Mouse (Mus musculus) forebrain, embryonic 15.5 days (tissue): Measurements from ENCODE around the gene Cab39. TPM values are rescaled to one million over a fixed set of nuclear protein-coding genes. Genes with fewer than 3 reads are reported as not detected.
A peak's percentile ranks its signal among the peaks of the same experiment; 100 is the strongest.

ENCODE experiments used
- ATAC-seq: fragments of 200-750 bp; cut with Nextera tagmentation; replicated peaks from 2 replicates; pipeline ENCODE4 v1.8.0; 2017; ENCODE audit warnings: mild to moderate bottlenecking, moderate TSS enrichment, moderate library complexity
- H3K27ac ChIP-seq: fragments of 300-500 bp; sonication (generic); replicated peaks from 2 replicates; pipeline ENCODE4 v1.5.1; 2015; ENCODE audit warnings: mild to moderate bottlenecking, inconsistent platforms
- H3K27me3 ChIP-seq: fragments of 300-500 bp; sonication (generic); 2 replicates; pipeline ENCODE4 v1.6.1; 2015; ENCODE audit warnings: inconsistent platforms
- H3K36me3 ChIP-seq: fragments of 300-500 bp; sonication (generic); 2 replicates; pipeline ENCODE4 v1.6.1; 2015; ENCODE audit warnings: mild to moderate bottlenecking, inconsistent platforms
- H3K4me1 ChIP-seq: fragments of 300-500 bp; sonication (generic); 2 replicates; pipeline ENCODE4 v1.6.1; 2015; ENCODE audit warnings: inconsistent platforms
- H3K4me2 ChIP-seq: fragments of 300-500 bp; sonication (generic); replicated peaks from 2 replicates; pipeline ENCODE4 v1.6.1; 2015; ENCODE audit warnings: mild to moderate bottlenecking, inconsistent platforms
- H3K4me3 ChIP-seq: fragments of 300-500 bp; sonication (generic); 2 replicates; pipeline ENCODE4 v1.5.1; 2015; ENCODE audit warnings: mild to moderate bottlenecking, inconsistent platforms
- H3K9ac ChIP-seq: fragments of 300-500 bp; sonication (generic); replicated peaks from 2 replicates; pipeline ENCODE4 v1.6.1; 2015; ENCODE audit warnings: mild to moderate bottlenecking, inconsistent platforms
- H3K9me3 ChIP-seq: fragments of 300-500 bp; sonication (generic); 2 replicates; pipeline ENCODE4 v1.6.1; 2016; ENCODE audit warnings: inconsistent platforms
- WGBS: fragments of 180-500 bp; shearing (Covaris S2); methylation state at CpG from one replicate; pipeline ENCODE4 v1.1.7; 2015; ENCODE audit warnings: mixed read lengths; 5-methylcytosine and 5-hydroxymethylcytosine counted together
- polyA plus RNA-seq: library from polyadenylated mRNA; unstranded; fragments of >200 nt; fragmentation: Nextera tagmentation; extraction: Ambion mirVana; gene quantifications from 2 replicates; pipeline ENCODE4 v1.2.1, GENCODE M21; 2015

The Cab39 gene
- polyA plus RNA-seq, 1 experiment from 2014 or later, result 53.2 TPM

GRCm38 (mm10) chr1:85827166-85827565 is 33.9 kb downstream of the Cab39 start:
- H3K4me2 ChIP-seq, result no peak overlapping the region
- no peaks in the 10 kb centered on the region for H3K9me3 ChIP-seq
- peaks cover 10% of the 10 kb centered on the region; the same call in 1 of the 2 replicates for H3K36me3 ChIP-seq
- 85% methylated on average over 5 of the region's 5 CpGs for WGBS
- no peak overlapping the region for H3K27ac ChIP-seq
- H3K27me3 ChIP-seq, result no peaks in the 10 kb centered on the region
- no peaks in the 10 kb centered on the region for H3K4me1 ChIP-seq
- no peak overlapping the region for H3K4me3 ChIP-seq
- no peak overlapping the region for H3K9ac ChIP-seq
- ATAC-seq, result no peak

- no peaks in the 10 kb centered on the region for H3K9me3 ChIP-seq
- H3K4me1 ChIP-seq, result no peaks in the 10 kb centered on the region
- no peak overlapping the region for H3K9ac ChIP-seq
- ATAC-seq, result no peak
- H3K4me3 ChIP-seq, result no peak overlapping the region
- H3K27ac ChIP-seq, result no peak overlapping the region
- H3K36me3 ChIP-seq, result peaks cover 4% of the 10 kb centered on the region; the same call in 1 of the 2 replicates
- 94% methylated on average over 1 of the region's 1 CpGs for WGBS
- no peak overlapping the region for H3K4me2 ChIP-seq
- no peaks in the 10 kb centered on the region for H3K27me3 ChIP-seq
Observed at GRCm38 (mm10) chr1:85829016-85829415, 35.8 kb downstream of the Cab39 start.

GRCm38 (mm10) chr1:85838056-85838455 is 44.8 kb downstream of the Cab39 start:
- ATAC-seq, result no peak
- Histone ChIP-seq H3K9ac (no peak overlapping the region), H3K9me3 (no peaks in the 10 kb centered on the region), H3K4me1 (no peaks in the 10 kb centered on the region), H3K4me3 (no peak overlapping the region), H3K27ac (no peak overlapping the region), H3K36me3 (peaks cover 8% of the 10 kb centered on the region), H3K4me2 (no peak overlapping the region), H3K27me3 (no peaks in the 10 kb centered on the region)
- WGBS, result 82% methylated on average over 4 of the region's 4 CpGs

- H3K27ac ChIP-seq, result no peak overlapping the region
- no peaks in the 10 kb centered on the region for H3K9me3 ChIP-seq
- no peak overlapping the region for H3K9ac ChIP-seq
- no peak overlapping the region for H3K4me3 ChIP-seq
- no peak overlapping the region for H3K4me2 ChIP-seq
- no peaks in the 10 kb centered on the region for H3K4me1 ChIP-seq
- H3K36me3 ChIP-seq, result peaks cover 15% of the 10 kb centered on the region
- 81% methylated on average over 3 of the region's 3 CpGs for WGBS
- ATAC-seq, result no peak
- H3K27me3 ChIP-seq, result no peaks in the 10 kb centered on the region
Observed at GRCm38 (mm10) chr1:85839356-85839755, 46.1 kb downstream of the Cab39 start.

GRCm38 (mm10) chr1:85839790-85840189 is 46.5 kb downstream of the Cab39 start:
- Histone ChIP-seq H3K4me1 (no peaks in the 10 kb centered on the region), H3K27ac (no peak overlapping the region), H3K4me3 (no peak overlapping the region), H3K4me2 (no peak overlapping the region), H3K27me3 (no peaks in the 10 kb centered on the region), H3K9ac (no peak overlapping the region), H3K9me3 (no peaks in the 10 kb centered on the region), H3K36me3 (peaks cover 15% of the 10 kb centered on the region)
- no peak for ATAC-seq
- WGBS, result 83% methylated on average over 1 of the region's 1 CpGs

GRCm38 (mm10) chr1:85840421-85840820 is 47.2 kb downstream of the Cab39 start:
- Histone ChIP-seq H3K27me3 (no peaks in the 10 kb centered on the region), H3K9me3 (no peaks in the 10 kb centered on the region), H3K4me3 (no peak overlapping the region), H3K27ac (no peak overlapping the region), H3K9ac (no peak overlapping the region), H3K4me1 (no peaks in the 10 kb centered on the region), H3K36me3 (peaks cover 15% of the 10 kb centered on the region), H3K4me2 (no peak overlapping the region)
- no peak for ATAC-seq
- 94% methylated on average over 4 of the region's 4 CpGs for WGBS

- no peaks in the 10 kb centered on the region for H3K27me3 ChIP-seq
- H3K27ac ChIP-seq, result no peak overlapping the region
- peaks cover 21% of the 10 kb centered on the region for H3K36me3 ChIP-seq
- no peak for ATAC-seq
- no peak overlapping the region for H3K4me3 ChIP-seq
- H3K4me2 ChIP-seq, result no peak overlapping the region
- no peak overlapping the region for H3K9ac ChIP-seq
- no peaks in the 10 kb centered on the region for H3K4me1 ChIP-seq
- no peaks in the 10 kb centered on the region for H3K9me3 ChIP-seq
Observed at GRCm38 (mm10) chr1:85842251-85842650, 49.0 kb downstream of the Cab39 start.

- no peak overlapping the region for H3K4me2 ChIP-seq
- peaks cover 27% of the 10 kb centered on the region for H3K36me3 ChIP-seq
- no peaks in the 10 kb centered on the region for H3K9me3 ChIP-seq
- 97% methylated on average over 4 of the region's 4 CpGs for WGBS
- H3K9ac ChIP-seq, result no peak overlapping the region
- H3K27me3 ChIP-seq, result no peaks in the 10 kb centered on the region
- H3K4me1 ChIP-seq, result no peaks in the 10 kb centered on the region
- no peak overlapping the region for H3K4me3 ChIP-seq
- no peak overlapping the region for H3K27ac ChIP-seq
- no peak for ATAC-seq
Observed at GRCm38 (mm10) chr1:85843291-85843863, 50.1 kb downstream of the Cab39 start.

- no peak for ATAC-seq
- no peaks in the 10 kb centered on the region for H3K9me3 ChIP-seq
- no peak overlapping the region for H3K4me3 ChIP-seq
- 90% methylated on average over 6 of the region's 6 CpGs for WGBS
- peaks cover 39% of the 10 kb centered on the region for H3K36me3 ChIP-seq
- H3K27ac ChIP-seq, result no peak overlapping the region
- H3K9ac ChIP-seq, result no peak overlapping the region
- no peak overlapping the region for H3K4me2 ChIP-seq
- no peaks in the 10 kb centered on the region for H3K27me3 ChIP-seq
- H3K4me1 ChIP-seq, result no peaks in the 10 kb centered on the region
Observed at GRCm38 (mm10) chr1:85844981-85845380, 51.7 kb downstream of the Cab39 start.

GRCm38 (mm10) chr1:85845476-85845875 is 52.2 kb downstream of the Cab39 start:
- H3K4me1 ChIP-seq, result no peaks in the 10 kb centered on the region
- no peak for ATAC-seq
- WGBS, result 81% methylated on average over 3 of the region's 3 CpGs
- H3K9me3 ChIP-seq, result no peaks in the 10 kb centered on the region
- no peak overlapping the region for H3K4me2 ChIP-seq
- H3K27me3 ChIP-seq, result no peaks in the 10 kb centered on the region
- peaks cover 39% of the 10 kb centered on the region for H3K36me3 ChIP-seq
- H3K27ac ChIP-seq, result no peak overlapping the region
- H3K9ac ChIP-seq, result no peak overlapping the region
- H3K4me3 ChIP-seq, result no peak overlapping the region

- H3K4me3 ChIP-seq, result no peak overlapping the region
- no peak overlapping the region for H3K9ac ChIP-seq
- H3K27ac ChIP-seq, result no peak overlapping the region
- no peaks in the 10 kb centered on the region for H3K4me1 ChIP-seq
- no peaks in the 10 kb centered on the region for H3K9me3 ChIP-seq
- peaks cover 34% of the 10 kb centered on the region for H3K36me3 ChIP-seq
- no peak for ATAC-seq
- H3K27me3 ChIP-seq, result no peaks in the 10 kb centered on the region
- WGBS, result 86% methylated on average over 14 of the region's 14 CpGs
- no peak overlapping the region for H3K4me2 ChIP-seq
Observed at GRCm38 (mm10) chr1:85849016-85849415, 55.8 kb downstream of the Cab39 start.

GRCm38 (mm10) chr1:85850851-85851250 is 57.6 kb downstream of the Cab39 start:
- no peak for ATAC-seq
- H3K4me3 ChIP-seq, result no peak overlapping the region

GRCm38 (mm10) chr1:85852996-85853689 is 59.9 kb downstream of the Cab39 start:
- Histone ChIP-seq H3K36me3 (peaks cover 18% of the 10 kb centered on the region), H3K4me2 (no peak overlapping the region), H3K9me3 (no peaks in the 10 kb centered on the region), H3K27ac (no peak overlapping the region), H3K9ac (no peak overlapping the region), H3K27me3 (no peaks in the 10 kb centered on the region), H3K4me1 (no peaks in the 10 kb centered on the region), H3K4me3 (no peak overlapping the region)
- WGBS, result 90% methylated on average over 2 of the region's 2 CpGs
- ATAC-seq, result peak; percentile 76

More at GRCm38 (mm10) chr1:85850851-85851250, 57.6 kb downstream of the Cab39 start:
- H3K9ac ChIP-seq, result no peak overlapping the region
- no peaks in the 10 kb centered on the region for H3K27me3 ChIP-seq
- H3K9me3 ChIP-seq, result no peaks in the 10 kb centered on the region
- no peak overlapping the region for H3K27ac ChIP-seq
- H3K36me3 ChIP-seq, result peaks cover 32% of the 10 kb centered on the region
- H3K4me2 ChIP-seq, result no peak overlapping the region
- WGBS, result 92% methylated on average over 5 of the region's 5 CpGs
- no peaks in the 10 kb centered on the region for H3K4me1 ChIP-seq
